Mouse (Mus musculus) gastrocnemius, postnatal 36 days (tissue): ENCODE data around the gene Evi2a. TPM values are rescaled to one million over a fixed set of nuclear protein-coding genes. Genes with fewer than 3 reads are reported as not detected.
A peak's percentile ranks its signal among the peaks of the same experiment; 100 is the strongest.

Experiments
- DNase-seq, 2 experiments: peaks; one replicate each; pipeline ENCODE4 v3.0.0; 2022
- intact Hi-C: fragments of 180-260 bp; cut with DNase I; formaldehyde crosslinking; loops from one replicate; pipeline ENCODE4 v1.15.1; 2025
- total RNA-seq, 2 experiments: library from RNA; stranded (reverse); gene quantifications; 2 replicates each; pipeline ENCODE4 v1.2.3; 2021

The Evi2a gene
- total RNA-seq, 2 experiments from 2014 or later, result 3.7 to 4.0 TPM

DNA sequence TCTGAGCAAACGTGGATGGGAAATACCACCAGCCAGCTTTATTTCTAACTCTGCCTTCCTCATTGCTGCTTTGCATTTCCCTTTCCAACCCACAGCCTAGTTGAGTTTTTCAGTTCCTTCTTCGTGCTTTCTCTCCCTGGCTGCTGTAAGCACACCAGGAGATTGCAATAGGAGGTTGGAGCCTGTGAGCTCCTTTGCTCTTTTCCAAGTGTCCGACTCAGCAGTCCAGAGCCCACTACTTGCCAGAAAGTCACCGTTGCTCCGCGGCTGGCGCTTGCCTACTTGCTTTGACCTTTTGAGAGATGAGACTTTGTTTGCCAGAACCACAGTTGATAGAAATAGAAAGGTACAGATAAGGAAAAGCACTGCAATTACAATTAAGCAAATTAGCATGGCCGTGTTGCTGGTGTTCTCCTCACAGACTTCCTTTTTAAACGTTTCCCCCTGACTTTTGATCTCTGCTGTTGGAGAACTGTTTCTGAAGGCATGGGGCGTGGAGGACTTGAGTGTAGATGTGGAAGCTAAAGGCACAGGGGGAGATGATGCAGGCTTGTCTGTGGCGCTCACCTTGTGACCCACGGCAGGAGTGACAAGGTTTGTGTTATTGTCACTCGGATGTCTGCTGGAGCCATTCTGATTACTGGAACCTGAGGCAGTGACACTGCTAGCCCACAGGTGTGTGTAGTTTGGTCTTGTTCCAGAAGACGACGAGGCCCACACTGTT is 3.2 kb downstream of the Evi2a start:
- peak; percentile 34 to 40 for DNase-seq
- intact Hi-C loops, result no loop called here

DNA sequence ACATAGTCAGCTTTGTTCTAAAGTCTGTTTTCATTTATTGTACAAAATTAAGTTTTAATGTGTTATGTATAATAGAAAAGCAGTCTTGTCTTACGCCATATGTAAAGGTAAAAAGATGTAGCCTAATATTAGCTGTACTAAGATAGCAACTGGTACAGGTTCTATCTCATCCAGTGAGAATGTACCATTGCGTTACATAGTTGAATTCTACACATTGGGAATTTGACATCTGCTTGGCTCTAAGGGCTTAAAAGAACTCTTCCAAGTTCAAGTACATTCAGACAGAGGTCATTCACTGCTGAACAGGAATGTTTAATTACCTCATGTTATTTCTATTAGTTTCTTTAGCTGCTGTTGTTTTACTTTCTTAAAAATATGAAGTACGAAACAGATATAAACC is 3.9 kb downstream of the Evi2a start:
- intact Hi-C loops, result no loop called here
- no peak for DNase-seq

GRCm38 (mm10) chr11:79524310-79524575 is 6.2 kb downstream of the Evi2a start:
- no peak for DNase-seq
- intact Hi-C loops, result no loop called here

GRCm38 (mm10) chr11:79523560-79524309 is 6.7 kb downstream of the Evi2a start, which contains the start of gene Evi2b:
Gene Evi2b, minus strand, starts transcription at chr11:79523762.
- intact Hi-C loops, result no loop called here
- DNase-seq, result no peak

DNA sequence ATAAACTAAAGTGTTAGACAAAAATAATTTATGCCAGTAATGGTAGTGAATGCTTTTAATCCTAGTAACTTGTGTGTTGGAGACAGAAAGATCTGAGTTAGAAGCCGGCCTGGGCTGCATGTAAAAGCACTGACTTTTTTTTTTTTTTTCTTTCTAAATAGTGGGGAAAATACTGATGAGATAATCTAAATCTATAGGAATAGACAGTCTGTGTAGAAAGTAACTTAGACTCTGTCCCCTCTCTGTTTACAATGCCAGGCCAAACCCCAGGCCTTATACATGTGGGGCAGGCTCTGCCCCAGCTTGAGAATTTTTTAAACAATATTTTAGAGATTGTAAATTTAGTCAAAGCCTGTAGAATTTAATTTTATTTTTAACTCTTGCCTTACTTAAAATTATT is 7.5 kb downstream of the Evi2a start:
- intact Hi-C loops, result no loop called here
- no peak for DNase-seq

GRCm38 (mm10) chr11:79521930-79522329 is 8.5 kb downstream of the Evi2a start:
- DNase-seq, result no peak
- intact Hi-C loops, result no loop called here

GRCm38 (mm10) chr11:79520772-79521171 is 9.6 kb downstream of the Evi2a start:
- intact Hi-C loops, result no loop called here
- no peak for DNase-seq

- intact Hi-C loops, result no loop called here
- no peak for DNase-seq
These were observed 10.5 kb downstream of the Evi2a start for GRCm38 (mm10) chr11:79519878-79520291.

DNA sequence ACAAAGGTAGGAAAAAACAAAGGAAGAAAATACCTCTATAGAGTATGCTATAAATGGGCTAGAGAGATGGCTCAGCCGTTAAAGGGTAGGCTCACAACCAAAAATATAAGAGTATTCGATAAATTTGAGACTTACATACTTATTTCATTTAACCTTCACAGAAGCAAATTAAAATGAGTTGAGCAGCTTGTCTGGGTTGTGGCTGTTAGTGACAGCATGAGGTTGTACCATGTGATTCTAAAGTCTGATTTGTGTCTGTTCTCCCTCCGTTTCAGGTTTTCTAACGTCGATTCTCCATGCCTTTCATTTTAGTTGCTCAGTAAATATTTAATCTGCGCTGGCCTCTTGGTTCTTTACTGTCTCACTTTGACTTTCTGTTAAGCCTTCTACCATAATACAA is 11.1 kb downstream of the Evi2a start:
- intact Hi-C loops, result no loop called here
- DNase-seq, result no peak

GRCm38 (mm10) chr11:79515798-79516197 is 14.6 kb downstream of the Evi2a start:
- intact Hi-C loops, result no loop called here
- no peak for DNase-seq

DNA sequence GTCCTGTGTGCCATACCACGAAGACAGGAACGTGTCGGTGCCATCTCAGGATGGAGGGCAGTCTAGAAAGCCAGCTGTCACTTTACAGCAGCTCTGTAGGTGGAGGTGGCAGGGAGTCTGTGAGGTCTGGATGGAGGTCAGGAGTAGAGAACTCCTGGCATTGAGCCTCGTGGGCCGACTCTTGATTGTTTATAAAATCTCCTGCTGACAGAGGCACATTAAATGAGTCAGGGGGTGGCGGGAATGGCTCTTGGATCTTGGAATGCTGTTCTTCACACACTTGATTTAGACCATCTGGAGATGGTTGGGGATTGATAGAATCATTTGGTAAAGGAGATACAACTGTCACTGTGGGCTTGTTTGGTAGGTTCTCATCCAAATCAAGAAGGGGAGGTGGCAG is 15.1 kb downstream of the Evi2a start:
- DNase-seq, result no peak
- intact Hi-C loops, result no loop called here

DNA sequence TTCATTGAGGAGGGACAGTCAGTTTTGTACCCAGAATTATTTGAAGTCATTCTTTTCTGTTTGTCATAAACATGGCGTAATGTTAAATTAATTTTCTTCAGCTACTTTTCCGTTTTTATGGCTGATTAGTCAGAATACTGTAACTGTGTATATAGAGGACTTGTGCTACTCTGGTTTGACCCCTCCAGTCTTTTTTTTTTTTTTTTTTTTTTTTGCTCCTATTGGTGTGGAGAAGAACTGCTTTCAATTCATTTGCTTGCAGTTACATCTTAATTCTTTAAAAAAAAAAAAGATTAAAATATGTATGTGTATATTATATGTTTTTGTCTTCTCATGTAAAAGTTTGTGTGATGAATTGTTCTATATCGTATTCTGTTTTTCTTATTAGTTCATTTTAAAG is 18.4 kb downstream of the Evi2a start:
- intact Hi-C loops, result no loop called here
- DNase-seq, result no peak

DNA sequence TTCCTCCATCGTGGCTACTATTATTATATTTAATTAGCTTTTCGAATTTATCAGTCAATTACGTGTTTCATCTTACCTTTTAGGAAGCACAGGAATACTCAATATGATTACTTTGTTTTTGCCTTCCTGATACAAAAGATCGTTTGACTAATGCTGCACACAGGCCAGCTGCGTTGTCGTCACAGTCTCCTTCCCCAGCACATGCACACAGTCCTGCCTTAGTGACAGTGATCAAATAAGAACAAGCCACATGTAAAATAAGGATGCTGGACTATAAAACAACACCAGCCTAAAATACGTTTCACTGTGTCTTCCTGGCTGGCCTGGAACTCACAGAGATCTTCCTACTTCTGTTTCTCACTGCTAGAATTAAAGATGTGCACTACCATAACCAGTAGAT is 25.9 kb downstream of the Evi2a start:
- DNase-seq, result no peak
- intact Hi-C loops, result no loop called here

- intact Hi-C loops, result no loop called here
- DNase-seq, result no peak
These were observed 26.6 kb downstream of the Evi2a start, which contains the start of gene Omg for GRCm38 (mm10) chr11:79503845-79504244. Gene Omg, minus strand, starts transcription at chr11:79504084.

GRCm38 (mm10) chr11:79502917-79503316 is 27.5 kb downstream of the Evi2a start:
- intact Hi-C loops, result no loop called here
- no peak for DNase-seq

GRCm38 (mm10) chr11:79494976-79495800 is 35.2 kb downstream of the Evi2a start:
- no peak for DNase-seq
- intact Hi-C loops, result no loop called here

DNA sequence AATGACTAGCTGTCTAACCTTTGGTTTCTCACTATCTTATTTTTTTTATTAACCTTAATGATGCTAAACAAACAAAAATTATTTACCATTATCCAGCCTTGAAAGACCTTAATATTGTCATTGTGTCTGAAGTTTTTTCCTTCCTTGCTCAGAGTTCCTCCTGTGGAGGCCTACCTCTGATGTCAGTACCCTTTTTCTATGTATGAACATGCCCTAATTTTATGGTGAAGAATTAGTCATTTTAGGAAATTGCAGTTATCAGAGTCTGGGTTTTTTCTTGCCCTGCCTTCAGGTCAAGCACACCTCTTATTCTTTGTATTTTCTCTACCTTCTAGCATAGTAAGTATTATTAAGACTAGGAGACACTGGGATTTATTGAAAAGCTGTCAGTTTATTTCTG is 45.7 kb downstream of the Evi2a start:
- intact Hi-C loops, result loop anchor here (5.0 kb wide), 1 partner anchor 93 kb away; no protein-coding TSS in a partner anchor
- no peak for DNase-seq

- no peak for DNase-seq
- intact Hi-C loops, result loop anchor here (5.0 kb wide), 1 partner anchor 93 kb away; no protein-coding TSS in a partner anchor
These were observed 46.4 kb downstream of the Evi2a start for GRCm38 (mm10) chr11:79483876-79484528.

DNA sequence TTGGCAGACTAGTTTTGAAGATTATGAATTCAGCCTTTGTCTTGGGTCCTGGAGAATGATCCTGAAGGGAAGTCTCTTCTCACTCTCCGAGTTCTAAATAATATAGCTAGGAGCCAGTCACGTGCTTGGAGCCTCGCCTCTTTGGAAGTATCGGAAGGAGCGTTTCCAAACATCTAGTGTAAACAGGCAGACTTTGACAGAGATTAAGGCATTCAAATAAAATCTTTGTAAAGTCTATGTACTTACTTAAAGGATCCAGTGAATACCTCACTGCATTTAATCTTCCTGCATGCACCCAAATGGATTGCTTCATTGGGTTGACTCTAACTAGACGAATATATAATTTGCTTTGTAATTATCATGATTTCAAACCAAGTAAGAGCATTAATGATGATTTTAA is 47.0 kb downstream of the Evi2a start:
- intact Hi-C loops, result loop anchor here (5.0 kb wide), 1 partner anchor 94 kb away; no protein-coding TSS in a partner anchor
- DNase-seq, result no peak
